Mouse (Mus musculus): Measurements from ENCODE around the gene Bad.

- TF ChIP-seq POLR2A (IDR thresholded peaks at IDR 0.05; ENCODE audit: borderline replicate concordance, extremely low read depth, insufficient read depth, insufficient read length, poor library complexity, severe bottlenecking): no peak
- no peak for TF ChIP-seq CTCF (IDR thresholded peaks at IDR 0.05; ENCODE audit: borderline replicate concordance, extremely low read depth, insufficient read depth, insufficient read length)
Measured at GRCm38 (mm10) chr19:6979001-6979479, 37.4 kb downstream of the Bad start.

All from brain, embryonic 14.5 days (tissue).